Mouse (Mus musculus) heart, adult 2 months (tissue): ENCODE results near the gene Supt4a.

Experiments
- CTCF ChIP-seq: fragments of 200-600 bp; IDR thresholded peaks from 2 replicates; pipeline ENCODE4 v1.8.1; 2022; ENCODE audit warnings: antibody characterized with exemption, mild to moderate bottlenecking, moderate library complexity
- EP300 ChIP-seq: fragments of 200-500 bp; IDR thresholded peaks from 2 replicates; pipeline ENCODE4 v1.6.1; 2011; ENCODE audit warnings: low read depth, low read length, control low read depth; ENCODE audit not compliant: insufficient read depth

- TF ChIP-seq EP300 (no peak), CTCF (no peak)
Observed at GRCm38 (mm10) chr11:87747716-87748115, 10.4 kb downstream of the Supt4a start.
